ENCODE assay signal across 9 mouse cellular contexts in genomic region chr10:18233891-18234290, GRCm38 (mm10). TPM values are rescaled to one million over a fixed set of nuclear protein-coding genes. Genes with fewer than 3 reads are reported as not detected.
A peak's percentile ranks its signal among the peaks of the same experiment; 100 is the strongest.
DNase-seq lines count a peak whose midpoint lies in the region; ATAC-seq and TF ChIP-seq lines count a peak whose summit lies in the region.
"Had no signal": no experiment of that assay in that cellular context is flagged by ENCODE, and none has a peak within 500 bp of the region (broad histone marks: within the 10 kb centered on the region; RNA-seq: fewer than 3 reads in every experiment).

No protein-coding gene starts in this region.

- no peak overlapping the region for H3K4me2 ChIP-seq in lung, postnatal 0 days (replicated peaks; ENCODE audit: low read depth, low read length)
- H3K4me2 ChIP-seq in intestine, embryonic 16.5 days (ENCODE audit: low read depth, low read length) = peak overlapping the region; percentile 60

- 44% methylated on average over 3 of the region's 3 CpGs for WGBS in lung, postnatal 0 days
- 54% methylated on average over 3 of the region's 3 CpGs for WGBS in intestine, embryonic 16.5 days
- WGBS in small intestine, adult 2 months = 44% methylated on average over 3 of the region's 3 CpGs

- peak; percentile 23; the same call in 1 of the 2 replicates for TF ChIP-seq CTCF in lung, postnatal 0 days (IDR thresholded peaks at IDR 0.05)
- peak; percentile 20; the same call in 1 of the 2 replicates for TF ChIP-seq CTCF in small intestine, adult 2 months (IDR thresholded peaks at IDR 0.05; ENCODE audit: extremely low read depth, insufficient read length, insufficient replicate concordance, low read depth, low read length)

- no peak for TF ChIP-seq EP300 in lung, postnatal 0 days (IDR thresholded peaks at IDR 0.05)

- no peaks in the 10 kb centered on the region for H3K9me3 ChIP-seq in erythroblast, embryonic 14.5 days (ENCODE audit: control insufficient read depth, low read length)
- H3K9me3 ChIP-seq in lung, postnatal 0 days (ENCODE audit: low read length) = no peaks in the 10 kb centered on the region
- H3K9me3 ChIP-seq in intestine, embryonic 16.5 days (ENCODE audit: control insufficient read depth, low read length) = no peaks in the 10 kb centered on the region
- H3K9me3 ChIP-seq: G1E had no signal

- H3K9ac ChIP-seq in lung, postnatal 0 days (replicated peaks; ENCODE audit: low read depth) = no peak overlapping the region
- H3K9ac ChIP-seq in intestine, embryonic 16.5 days (ENCODE audit: low read depth, low read length) = no peak overlapping the region

- H3K4me3 ChIP-seq in erythroblast, embryonic 14.5 days (replicated peaks) = peak overlapping the region; percentile 90
- no peak overlapping the region for H3K4me3 ChIP-seq in lung, postnatal 0 days (ENCODE audit: low read depth, low read length)
- H3K4me3 ChIP-seq in intestine, embryonic 16.5 days (ENCODE audit: low read length) = peak overlapping the region; percentile 79; the same call in 1 of the 2 replicates
- H3K4me3 ChIP-seq in small intestine, adult 2 months (ENCODE audit: low read depth, low read length) = no peak overlapping the region

- H3K36me3 ChIP-seq in erythroblast, embryonic 14.5 days (ENCODE audit: control insufficient read depth) = no peaks in the 10 kb centered on the region
- H3K36me3 ChIP-seq in lung, postnatal 0 days (ENCODE audit: insufficient read depth, low read length) = no peaks in the 10 kb centered on the region
- no peaks in the 10 kb centered on the region for H3K36me3 ChIP-seq in intestine, embryonic 16.5 days (ENCODE audit: control insufficient read depth, insufficient read depth, low read length)
- no peaks in the 10 kb centered on the region for H3K36me3 ChIP-seq in small intestine, adult 2 months (ENCODE audit: control insufficient read depth, insufficient read depth, low read length)
- H3K36me3 ChIP-seq: G1E had no signal

- H3K27ac ChIP-seq in lung, postnatal 0 days (ENCODE audit: low read length) = no peak overlapping the region
- no peak overlapping the region for H3K27ac ChIP-seq in intestine, embryonic 16.5 days (ENCODE audit: low read length)
- H3K27ac ChIP-seq in small intestine, adult 2 months (ENCODE audit: insufficient read depth, low read depth, low read length) = no peak overlapping the region

- peaks cover 23% of the 10 kb centered on the region for H3K4me1 ChIP-seq in erythroblast, embryonic 14.5 days (ENCODE audit: control insufficient read depth)
- peaks cover 5% of the 10 kb centered on the region; the same call in 1 of the 2 replicates for H3K4me1 ChIP-seq in lung, postnatal 0 days (ENCODE audit: insufficient read depth, low read depth, low read length)
- H3K4me1 ChIP-seq in intestine, embryonic 16.5 days (ENCODE audit: control insufficient read depth, insufficient read depth, low read length) = no peaks in the 10 kb centered on the region
- H3K4me1 ChIP-seq in small intestine, adult 2 months (ENCODE audit: control insufficient read depth, insufficient read depth, insufficient read length, low read length) = no peaks in the 10 kb centered on the region; the same call in 1 of the 2 replicates

- H3K27me3 ChIP-seq in erythroblast, embryonic 14.5 days (ENCODE audit: control insufficient read depth) = no peaks in the 10 kb centered on the region
- H3K27me3 ChIP-seq in lung, postnatal 0 days (replicated peaks; ENCODE audit: insufficient read depth, low read length) = no peaks in the 10 kb centered on the region
- H3K27me3 ChIP-seq in intestine, embryonic 16.5 days (replicated peaks; ENCODE audit: control insufficient read depth, insufficient read depth, low read length) = no peaks in the 10 kb centered on the region
- H3K27me3 ChIP-seq in small intestine, adult 2 months (ENCODE audit: control insufficient read depth, insufficient read depth, low read length) = no peaks in the 10 kb centered on the region

- DNase-seq in lung, postnatal 0 days (ENCODE audit: low spot score) = no peak
- DNase-seq in lung, postnatal 36 days = no peak
- DNase-seq in adrenal gland, postnatal 10 days = no peak
- no peak for DNase-seq in left cerebral cortex, postnatal 25 days (ENCODE audit: low spot score in 2 of 2)

- intact Hi-C loops in left cerebral cortex, postnatal 25 days (cut with DNase I) = no loop called here

- ATAC-seq in erythroblast, adult 5-6 weeks (replicated peaks; ENCODE audit: low FRiP score, poor library complexity, severe bottlenecking) = no peak
- ATAC-seq in lung, postnatal 0 days = no peak
- no peak for ATAC-seq in intestine, embryonic 16.5 days

- no peak for TF ChIP-seq POLR2A in small intestine, adult 2 months (IDR thresholded peaks at IDR 0.05; ENCODE audit: low read depth, low read length)

RNA-seq across cellular contexts. Expression of gene Ccdc28a, which starts 0.9 kb away (rescaled TPM):
- polyA plus RNA-seq in erythroblast, embryonic 14.5 days (2012) = 0.30 and 0.39 TPM in 2 replicates
- total RNA-seq in erythroblast, adult 5-6 weeks (2015; ENCODE audit: low replicate concordance) = 19.6 and 21.1 TPM in 2 replicates
- 8.5 and 11.6 TPM in 2 replicates for total RNA-seq in erythroblast, adult 5-6 weeks (2017; ENCODE audit: low replicate concordance)
- 10.6 and 12.9 TPM in 2 replicates for polyA plus RNA-seq in lung, postnatal 0 days (2015; fragmentation: Nextera tagmentation; extraction: Ambion mirVana)
- polyA plus RNA-seq in intestine, embryonic 16.5 days (2015; fragmentation: Nextera tagmentation; extraction: Ambion mirVana) = 28.3 and 29.6 TPM in 2 replicates
- 9.9 and 28.8 TPM in 2 replicates for polyA plus RNA-seq in small intestine, adult 2 months (2012; rRNA removed)
- total RNA-seq in adrenal gland, postnatal 10 days (2021) = 1 to 10 TPM; 8.0 to 9.8 TPM
- total RNA-seq in left cerebral cortex, postnatal 25 days (2021) = 10 to 100 TPM; 27.3 to 31.7 TPM

RNA-seq across cellular contexts. Expression of gene Ect2l, which starts 23.2 kb away (rescaled TPM):
- not detected in 2 replicates for polyA plus RNA-seq in erythroblast, embryonic 14.5 days (2012)
- total RNA-seq in erythroblast, adult 5-6 weeks (2015; ENCODE audit: low replicate concordance) = not detected in 2 replicates
- not detected in 2 replicates for total RNA-seq in erythroblast, adult 5-6 weeks (2017; ENCODE audit: low replicate concordance)
- polyA plus RNA-seq in lung, postnatal 0 days (2015; fragmentation: Nextera tagmentation; extraction: Ambion mirVana) = 3.2 and 3.8 TPM in 2 replicates
- polyA plus RNA-seq in intestine, embryonic 16.5 days (2015; fragmentation: Nextera tagmentation; extraction: Ambion mirVana) = 0.21 TPM in 1 of 2 replicates, not detected in the other
- polyA plus RNA-seq in small intestine, adult 2 months (2012; rRNA removed) = not detected in 2 replicates
- not detected for total RNA-seq in adrenal gland, postnatal 10 days (2021)
- total RNA-seq in left cerebral cortex, postnatal 25 days (2021) = under 1 TPM in 1 of 2 experiments, not detected in 1; 0.30 TPM
- polyA plus RNA-seq: G1E had no signal

Comparison
In these comparisons a context has a peak if more than half of its experiments do, and no peak if none do; other contexts are left out.
1. H3K4me3 ChIP-seq: peak in erythroblast, embryonic 14.5 days (single experiment) and intestine, embryonic 16.5 days (single experiment); none in lung, postnatal 0 days (single experiment) and small intestine, adult 2 months (single experiment).